Mouse (Mus musculus) thymus, adult 2 months (tissue): Measurements from ENCODE around the gene Pcsk5.

Experiments used
- CTCF ChIP-seq: fragments of 200-500 bp; IDR thresholded peaks from 2 replicates; pipeline ENCODE4 v1.5.1; 2012; ENCODE audit warnings: mild to moderate bottlenecking, control low read depth, low read length, moderate library complexity, borderline replicate concordance; ENCODE audit not compliant: control insufficient read depth, poor library complexity, insufficient read depth; ENCODE audit errors: extremely low read depth
- POLR2A ChIP-seq: fragments of 200-500 bp; IDR thresholded peaks from 2 replicates; pipeline ENCODE4 v1.6.1; 2012; ENCODE audit warnings: mild to moderate bottlenecking, low read length, control low read depth, moderate library complexity; ENCODE audit not compliant: control insufficient read depth, poor library complexity, insufficient read depth; ENCODE audit errors: extremely low read depth

- TF ChIP-seq POLR2A (no peak), CTCF (no peak)
Measured at GRCm38 (mm10) chr19:17781323-17781722, 56.1 kb downstream of the Pcsk5 start.
